Mouse (Mus musculus): ENCODE measurements at regions not wholly inside any gene's neighbourhood (a gene's known extent, or its start where the extent isn't known, plus 50 kb on each side); places are given as distances from the start of the nearest gene placed in this dataset.

- DNase-seq: no peak
These were observed 667.1 kb downstream of the Defb40 start for GRCm38 (mm10) chr8:18310927-18311326.

GRCm38 (mm10) chr8:18287536-18288237, 690.4 kb downstream of the Defb40 start:
- peak; percentile 55 to 56 for DNase-seq

- peak; percentile 43 to 72 for DNase-seq
These were observed 698.1 kb downstream of the Defb40 start for GRCm38 (mm10) chr8:18279932-18280331.

- peak in 1 of 2 experiments; percentile 9 for DNase-seq
These were observed 709.8 kb downstream of the Defb40 start for GRCm38 (mm10) chr8:18268301-18268700.

GRCm38 (mm10) chr8:18258287-18258961, 719.6 kb downstream of the Defb40 start:
- peak; percentile 32 to 48 for DNase-seq

GRCm38 (mm10) chr8:18246299-18246698, 731.8 kb downstream of the Defb40 start:
- no peak for DNase-seq

- peak; percentile 42 to 77 for DNase-seq
These were observed 760.5 kb downstream of the Defb40 start for GRCm38 (mm10) chr8:18217599-18217998.

GRCm38 (mm10) chr8:18217192-18217591, 760.9 kb downstream of the Defb40 start:
- peak in 1 of 2 experiments; percentile 26 for DNase-seq

- DNase-seq: no peak
These were observed 761.5 kb downstream of the Defb40 start for GRCm38 (mm10) chr8:18216516-18216915.

- DNase-seq: no peak
These were observed 768.0 kb downstream of the Defb40 start for GRCm38 (mm10) chr8:18210067-18210466.

- no peak for DNase-seq
These were observed 769.4 kb downstream of the Defb40 start for GRCm38 (mm10) chr8:18208658-18209057.

- no peak for DNase-seq
These were observed 790.6 kb downstream of the Defb40 start for GRCm38 (mm10) chr8:18187486-18187885.

- no peak for DNase-seq
These were observed 802.4 kb downstream of the Defb40 start for GRCm38 (mm10) chr8:18175544-18176092.

- no peak for DNase-seq
These were observed 819.4 kb downstream of the Defb40 start for GRCm38 (mm10) chr8:18158619-18159018.

GRCm38 (mm10) chr8:18115333-18116044, 862.6 kb downstream of the Defb40 start:
- DNase-seq: no peak

- DNase-seq: no peak
These were observed 864.8 kb downstream of the Defb40 start for GRCm38 (mm10) chr8:18113262-18113661.

- no peak for DNase-seq
These were observed 868.6 kb downstream of the Defb40 start for GRCm38 (mm10) chr8:18109480-18109879.

- no peak for DNase-seq
These were observed 871.2 kb downstream of the Defb40 start for GRCm38 (mm10) chr8:18106827-18107226.

GRCm38 (mm10) chr8:18065456-18065855, 912.6 kb downstream of the Defb40 start:
- no peak for DNase-seq

GRCm38 (mm10) chr8:18059526-18059925, 918.5 kb downstream of the Defb40 start:
- DNase-seq: no peak

GRCm38 (mm10) chr8:18021196-18021595, 956.9 kb downstream of the Defb40 start:
- no peak for DNase-seq

GRCm38 (mm10) chr8:18007567-18007966, 970.5 kb downstream of the Defb40 start:
- DNase-seq: no peak

- no peak for DNase-seq
These were observed 972.4 kb downstream of the Defb40 start for GRCm38 (mm10) chr8:18005660-18006059.

Measured in cerebellum, postnatal 14 days (tissue).